Mouse (Mus musculus) erythroblast, embryonic 14.5 days (primary cell): Measurements from ENCODE around the gene Omt2a.

ENCODE experiments used
- GATA1 ChIP-seq: IDR thresholded peaks from 2 replicates; pipeline ENCODE4 v1.6.1; 2012; ENCODE audit warnings: low read length, inconsistent platforms, mixed read lengths
- TAL1 ChIP-seq: IDR thresholded peaks from 3 replicates; pipeline ENCODE4 v1.6.1; 2012; ENCODE audit warnings: low read length, inconsistent platforms, mixed read lengths

DNA sequence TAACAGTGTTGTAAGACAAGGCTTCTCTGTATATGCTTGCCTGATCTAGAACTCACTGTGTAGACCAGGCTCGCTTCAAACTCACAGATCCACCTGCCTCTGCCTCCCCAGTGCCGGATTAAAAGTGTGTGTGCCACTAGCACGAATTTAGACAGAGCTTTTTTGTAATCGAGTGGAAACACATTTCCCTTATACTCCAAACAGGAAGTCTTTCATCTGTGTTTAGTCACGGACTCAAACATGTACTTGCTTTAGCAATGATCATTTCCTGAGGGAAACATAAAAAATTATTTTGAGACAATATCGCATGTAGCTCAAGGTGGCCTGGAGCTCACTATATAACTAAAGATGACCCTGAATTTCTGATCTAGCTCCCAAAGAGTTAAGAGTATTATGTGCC lies 48.8 kb upstream of the Omt2a start:
- no peak for TF ChIP-seq GATA1
- TF ChIP-seq TAL1: no peak
